Mouse (Mus musculus): ENCODE data around the gene Higd1a.
A peak's percentile ranks its signal among the peaks of the same experiment; 100 is the strongest.

Gene Higd1a

DNA sequence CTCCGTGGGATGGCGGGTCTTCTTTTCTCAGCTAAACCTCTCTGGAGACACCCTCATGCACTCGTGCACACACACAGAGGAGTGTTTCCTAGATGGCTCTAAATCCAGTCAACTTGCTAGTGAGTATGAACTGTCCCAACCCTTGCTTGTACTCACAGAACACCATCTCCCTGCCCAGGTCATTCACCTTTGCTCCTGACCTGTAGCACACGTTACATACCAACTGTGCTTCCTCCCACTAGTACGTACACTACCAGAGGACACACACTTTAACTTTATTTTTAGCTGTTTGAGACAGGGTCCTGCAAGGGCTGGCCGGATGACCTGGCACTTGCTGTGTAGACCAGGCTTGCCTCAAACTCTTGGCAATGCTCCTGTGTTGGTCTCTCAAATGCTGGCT is 20.2 kb downstream of the Higd1a start:
- no peak for DNase-seq (ENCODE audit: low read depth, low spot score)

DNA sequence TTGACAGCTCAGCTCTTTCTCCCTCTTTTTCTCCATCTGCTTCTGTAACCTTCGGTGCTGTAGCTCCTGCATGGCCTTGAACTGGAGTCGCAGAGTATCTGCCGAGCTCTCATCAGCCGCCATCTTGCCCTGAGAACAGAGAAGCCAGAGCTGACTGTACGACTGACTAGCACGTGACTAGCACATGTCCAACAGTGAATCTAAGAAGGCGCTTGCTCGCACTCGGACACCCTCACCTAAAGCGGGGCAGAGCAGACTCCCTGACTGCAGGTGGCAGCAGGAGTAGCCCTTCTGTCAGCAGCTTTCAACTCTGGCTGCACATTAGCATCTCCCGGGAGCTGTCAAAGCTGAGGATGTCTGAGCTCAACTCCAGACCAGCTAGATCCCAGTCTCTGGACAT is 24.3 kb downstream of the Higd1a start:
- DNase-seq (ENCODE audit: low read depth, low spot score): no peak

DNA sequence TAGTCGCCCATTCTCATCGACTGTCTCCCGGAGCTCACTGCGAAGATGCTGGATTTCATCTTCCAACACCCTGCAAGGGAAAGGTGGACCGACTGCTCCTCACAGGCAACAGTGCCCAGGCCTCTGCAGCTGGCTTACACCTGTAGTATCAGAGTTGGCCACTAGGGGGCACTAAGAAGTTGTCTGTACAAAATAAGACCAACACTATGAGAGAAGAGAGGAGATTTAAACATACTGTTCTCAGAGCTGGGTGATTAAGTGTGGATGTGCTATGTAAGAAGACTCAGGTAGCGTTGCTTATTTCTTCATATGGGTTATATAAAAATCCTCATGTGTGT is 27.2 kb downstream of the Higd1a start:
- peak; percentile 85 for DNase-seq (ENCODE audit: low read depth, low spot score)

DNA sequence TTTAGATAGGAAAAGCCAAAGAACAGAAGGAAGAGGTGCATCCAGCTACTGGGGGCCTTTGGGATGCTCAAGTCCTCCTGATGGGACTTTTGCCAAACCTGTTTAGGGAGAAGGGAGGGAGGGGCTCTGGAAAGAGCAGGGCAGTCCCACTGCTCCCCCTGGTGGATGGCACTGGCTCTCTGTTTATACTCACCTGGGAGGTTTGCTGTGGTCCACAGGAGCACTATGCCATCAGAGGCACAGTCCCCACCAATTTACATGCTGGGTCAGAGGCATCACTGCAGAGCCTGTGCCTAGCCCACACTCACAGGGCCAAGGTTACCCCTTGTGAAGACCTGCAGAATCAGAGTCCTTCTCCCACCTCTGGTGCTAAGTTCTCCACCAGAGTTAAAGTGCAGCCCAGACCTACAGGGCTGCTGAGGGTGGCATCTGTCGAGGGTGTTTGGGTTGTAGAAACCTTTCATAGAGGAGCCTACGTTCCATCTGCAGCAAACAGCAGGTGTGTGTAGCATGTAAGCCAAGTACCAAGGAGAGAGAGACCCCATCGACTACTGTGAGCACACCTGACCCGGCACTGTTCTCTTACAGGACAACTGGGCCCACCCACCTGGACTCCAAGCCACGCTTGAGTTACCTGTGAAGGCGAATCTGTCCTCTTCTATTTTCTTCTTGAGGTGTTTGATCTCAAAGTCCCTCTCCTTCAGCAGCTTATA is 27.8 kb downstream of the Higd1a start:
- peak; percentile 70 for DNase-seq (ENCODE audit: low read depth, low spot score)

DNA sequence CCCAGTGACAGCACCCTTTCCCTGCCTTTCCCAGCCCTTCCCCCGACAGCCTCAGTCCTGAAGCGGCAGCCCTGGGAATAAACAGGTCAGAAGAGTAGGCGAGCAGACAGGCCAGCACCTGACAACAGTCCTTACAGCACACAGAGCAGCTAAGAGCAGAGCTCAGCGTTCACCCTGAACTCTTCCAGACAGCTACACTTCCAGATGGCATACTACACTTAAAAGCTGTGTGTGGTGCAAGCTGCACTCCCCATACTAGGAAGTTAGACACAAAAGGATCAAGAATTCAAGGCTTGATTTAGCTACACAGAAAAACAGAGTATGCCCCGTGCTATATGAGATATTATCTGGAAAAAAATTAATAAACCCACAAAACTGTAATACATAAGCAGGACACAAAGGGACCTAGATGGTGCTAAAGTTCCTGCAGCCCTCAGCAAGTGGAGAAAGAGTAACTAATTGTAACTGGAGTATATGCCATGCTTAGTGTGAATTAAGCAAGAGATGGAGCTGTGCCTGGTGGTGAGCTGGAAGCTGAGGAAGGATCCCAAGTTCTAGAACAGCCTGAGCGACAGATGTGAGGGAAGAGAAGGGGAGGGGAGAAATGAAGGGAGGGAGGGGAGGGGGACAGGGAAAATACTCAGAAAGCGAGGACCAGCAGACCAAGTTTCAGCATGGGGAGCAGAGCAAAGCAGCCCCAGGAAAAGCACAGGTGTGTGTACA is 28.7 kb downstream of the Higd1a start:
- DNase-seq (ENCODE audit: low read depth, low spot score): no peak

DNA sequence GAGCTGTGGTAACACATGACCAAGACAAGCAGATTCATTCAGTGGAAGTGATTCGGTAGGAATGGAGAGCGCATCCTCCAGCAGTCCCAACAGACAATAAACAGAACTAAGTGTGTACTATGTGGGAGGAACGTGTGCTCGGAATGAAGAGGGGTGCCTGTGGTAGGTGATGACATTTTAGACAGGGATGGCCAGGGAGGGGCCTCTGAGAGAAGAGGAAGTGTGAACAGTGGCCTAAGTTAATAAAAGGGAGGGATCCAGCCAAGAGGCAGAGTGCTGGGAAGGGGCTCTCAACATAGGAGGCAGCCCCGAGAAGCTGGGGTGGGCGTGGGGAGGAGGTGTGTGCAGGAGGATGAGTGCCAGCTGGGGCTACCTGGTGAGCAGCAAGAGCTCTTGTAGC is 29.8 kb downstream of the Higd1a start:
- no peak for DNase-seq (ENCODE audit: low read depth, low spot score)

DNA sequence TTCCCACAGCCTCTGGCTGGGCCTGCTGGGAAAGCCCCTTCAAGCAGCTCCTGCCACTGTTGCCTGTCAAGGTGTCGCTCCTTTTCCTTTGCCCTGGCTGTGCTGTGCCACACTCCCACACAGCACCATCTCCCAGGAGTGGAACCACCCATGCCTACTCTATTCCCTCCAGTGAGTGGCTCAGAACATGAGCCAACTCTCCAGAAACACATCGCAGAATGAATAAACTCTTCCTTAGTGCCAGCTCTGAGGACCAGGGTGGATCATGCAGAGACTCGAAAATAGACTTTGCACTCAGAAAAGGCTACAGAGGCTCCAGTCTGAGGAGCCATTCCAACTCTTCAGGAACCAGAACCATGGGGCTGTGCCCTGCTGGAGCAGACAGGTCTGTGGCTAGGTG is 31.8 kb downstream of the Higd1a start:
- DNase-seq (ENCODE audit: low read depth, low spot score): no peak

DNA sequence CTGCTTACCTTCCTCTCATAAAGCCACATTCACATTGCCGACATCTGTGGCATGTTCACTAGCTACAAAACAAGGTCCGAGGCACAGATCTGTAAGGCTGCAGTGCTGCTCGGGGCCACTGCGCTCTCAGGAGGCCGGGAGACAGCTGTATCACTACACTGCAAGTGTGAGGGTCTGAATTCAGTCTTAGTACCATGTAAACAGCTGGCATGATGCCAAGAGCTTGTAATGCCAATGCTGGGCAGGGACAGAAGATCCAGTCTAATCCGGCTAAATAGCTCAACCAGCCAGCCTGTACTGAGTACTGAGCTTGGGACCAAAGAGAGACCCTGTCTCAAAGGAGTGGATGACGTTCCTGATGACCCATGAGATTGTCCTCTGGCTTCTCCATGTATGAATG is 34.2 kb downstream of the Higd1a start:
- DNase-seq (ENCODE audit: low read depth, low spot score): no peak

DNA sequence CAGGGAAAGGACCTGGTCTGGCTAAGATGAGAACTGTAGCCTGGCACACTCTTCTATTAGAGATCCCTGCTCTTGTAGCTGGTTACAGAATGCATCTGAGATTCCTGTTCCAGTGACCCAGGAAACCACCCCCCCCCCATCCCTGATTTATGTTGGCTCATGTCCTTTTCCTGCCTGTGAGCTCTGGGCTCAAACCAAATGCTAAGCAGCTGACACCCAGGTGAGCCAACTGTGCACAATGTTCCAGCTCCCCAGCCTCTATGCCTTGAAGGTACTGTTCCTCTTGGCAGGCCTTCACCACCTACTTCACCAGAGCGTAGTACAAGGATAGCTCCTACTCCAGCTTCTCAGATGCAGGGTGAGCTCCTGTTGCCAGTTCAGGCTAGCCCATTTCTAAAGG is 35.1 kb downstream of the Higd1a start:
- DNase-seq (ENCODE audit: low read depth, low spot score): no peak

DNA sequence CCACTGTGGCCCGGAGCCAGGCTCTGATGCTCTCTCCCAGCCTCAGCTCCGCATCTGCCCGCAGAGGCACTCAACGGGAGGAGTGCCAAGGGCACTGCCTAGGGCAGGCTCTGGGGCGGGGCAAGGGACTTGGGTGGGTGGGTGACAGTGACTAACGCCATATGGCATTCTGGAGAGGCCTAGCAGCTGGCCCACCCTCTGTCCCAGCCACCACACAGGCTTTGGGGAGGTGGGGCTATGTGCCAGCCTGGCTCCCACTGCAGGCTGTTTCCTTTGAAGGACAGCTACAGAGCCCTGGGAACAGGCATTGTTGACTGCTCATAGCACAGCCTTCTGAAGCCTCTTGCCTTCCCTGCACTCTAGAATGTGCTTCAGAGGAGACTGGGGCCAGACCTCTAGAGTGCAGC is 35.6 kb downstream of the Higd1a start:
- no peak for DNase-seq (ENCODE audit: low read depth, low spot score)

DNA sequence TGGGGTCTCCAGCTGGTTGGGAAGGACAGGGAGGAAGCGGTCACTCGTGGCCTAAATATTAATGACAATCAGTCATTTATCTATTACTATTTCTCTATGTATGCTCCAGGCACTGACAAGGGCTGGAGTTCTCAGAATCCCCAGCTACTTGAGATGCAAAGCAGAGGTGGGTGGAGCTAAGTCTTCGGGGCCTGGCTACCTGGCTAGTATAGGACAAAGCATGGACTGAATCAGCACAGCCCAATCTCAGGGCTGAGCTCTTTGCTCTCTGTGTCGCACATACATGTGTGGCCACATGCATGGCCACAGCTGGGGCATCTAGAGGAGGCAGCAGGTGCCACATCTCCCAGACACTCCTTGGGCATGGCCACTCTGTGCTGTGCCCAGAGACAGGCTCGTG is 37.4 kb downstream of the Higd1a start:
- DNase-seq (ENCODE audit: low read depth, low spot score): no peak

DNA sequence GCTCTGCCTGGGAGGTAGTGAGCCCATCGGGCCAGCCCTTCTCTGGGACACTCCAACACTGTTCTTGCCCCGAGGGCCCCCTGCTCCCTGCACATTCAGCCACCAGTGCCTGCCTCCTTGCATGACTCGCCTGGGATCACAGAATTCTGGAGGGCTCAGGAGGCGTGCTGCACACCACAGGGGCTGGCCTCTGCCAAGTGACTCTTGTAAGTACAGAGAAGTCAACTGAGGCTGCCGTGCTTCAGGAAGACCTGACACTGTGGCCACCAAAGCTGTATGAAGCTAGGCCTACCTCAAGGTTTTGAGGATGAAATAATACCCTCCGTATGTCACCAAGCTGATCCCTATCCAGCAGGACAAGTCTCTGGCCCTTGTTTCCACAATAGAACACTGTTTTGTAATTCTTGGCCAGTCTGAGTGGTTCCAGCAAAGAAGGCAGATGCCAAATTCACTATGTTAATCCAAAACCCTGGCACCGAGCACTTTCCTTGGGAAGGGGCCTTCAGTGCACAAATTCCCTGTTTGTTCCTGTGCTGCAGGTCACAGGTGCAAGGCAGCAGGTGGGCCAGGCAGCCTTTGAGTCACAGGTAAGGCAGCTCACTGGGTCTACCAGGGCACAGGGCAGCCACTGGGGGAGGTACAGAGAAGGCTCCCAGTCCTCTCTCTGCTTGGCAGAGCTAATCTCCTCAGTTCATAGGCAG is 38.2 kb downstream of the Higd1a start:
- DNase-seq (ENCODE audit: low read depth, low spot score): no peak

DNA sequence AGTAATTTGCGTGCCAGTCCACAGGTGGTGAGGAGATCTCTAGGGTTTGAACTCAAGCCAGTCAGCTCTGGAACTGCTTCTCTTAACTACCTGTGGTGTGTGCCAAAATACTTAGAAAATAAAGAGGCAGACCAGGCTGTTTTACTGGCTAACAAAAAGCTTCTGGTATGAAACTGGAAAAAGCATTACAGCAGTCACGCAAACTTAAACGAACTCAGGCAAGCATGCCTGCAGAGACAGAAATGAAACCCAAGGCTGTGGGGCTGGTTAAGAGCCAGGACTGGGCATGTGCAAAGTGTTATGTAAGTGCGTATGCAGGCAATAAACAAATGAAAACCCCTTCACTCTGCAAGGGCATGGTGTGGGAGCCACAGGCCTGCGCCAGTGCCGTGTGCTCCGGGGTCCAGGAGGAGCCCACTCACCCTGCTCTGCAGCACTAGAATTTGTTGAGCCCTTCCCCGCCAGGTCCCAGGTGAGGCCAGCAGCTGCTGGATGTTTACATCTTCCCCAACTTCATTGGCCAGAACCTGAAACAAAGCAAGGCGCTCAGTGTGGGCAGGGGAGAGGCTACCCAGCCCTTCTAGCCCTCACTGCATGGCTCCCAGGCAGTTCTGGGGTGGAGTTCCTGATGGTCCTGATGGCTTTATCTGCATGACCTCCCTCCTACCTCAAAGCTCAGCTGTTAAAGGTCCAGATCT is 38.9 kb downstream of the Higd1a start:
- no peak for DNase-seq (ENCODE audit: low read depth, low spot score)

DNA sequence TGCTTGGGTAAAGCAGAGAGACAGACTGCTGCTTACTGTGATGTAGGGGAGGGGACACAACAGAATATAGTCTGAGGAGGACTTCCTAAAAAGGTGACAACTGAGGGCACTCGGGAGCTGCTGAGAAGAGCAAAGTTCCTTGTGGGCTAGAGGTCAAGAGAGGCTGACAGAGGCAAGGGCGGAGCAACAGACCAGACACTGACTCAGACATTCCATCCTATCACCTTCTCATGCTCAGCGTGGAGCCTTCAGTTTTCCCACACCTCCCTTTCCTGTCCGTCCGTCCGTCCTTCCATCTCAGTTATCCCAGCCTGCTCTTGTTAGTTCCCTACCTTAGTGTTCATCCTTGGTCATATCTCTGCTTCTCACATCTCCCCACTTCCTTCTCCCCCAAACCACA is 43.0 kb downstream of the Higd1a start:
- no peak for DNase-seq (ENCODE audit: low read depth, low spot score)

DNA sequence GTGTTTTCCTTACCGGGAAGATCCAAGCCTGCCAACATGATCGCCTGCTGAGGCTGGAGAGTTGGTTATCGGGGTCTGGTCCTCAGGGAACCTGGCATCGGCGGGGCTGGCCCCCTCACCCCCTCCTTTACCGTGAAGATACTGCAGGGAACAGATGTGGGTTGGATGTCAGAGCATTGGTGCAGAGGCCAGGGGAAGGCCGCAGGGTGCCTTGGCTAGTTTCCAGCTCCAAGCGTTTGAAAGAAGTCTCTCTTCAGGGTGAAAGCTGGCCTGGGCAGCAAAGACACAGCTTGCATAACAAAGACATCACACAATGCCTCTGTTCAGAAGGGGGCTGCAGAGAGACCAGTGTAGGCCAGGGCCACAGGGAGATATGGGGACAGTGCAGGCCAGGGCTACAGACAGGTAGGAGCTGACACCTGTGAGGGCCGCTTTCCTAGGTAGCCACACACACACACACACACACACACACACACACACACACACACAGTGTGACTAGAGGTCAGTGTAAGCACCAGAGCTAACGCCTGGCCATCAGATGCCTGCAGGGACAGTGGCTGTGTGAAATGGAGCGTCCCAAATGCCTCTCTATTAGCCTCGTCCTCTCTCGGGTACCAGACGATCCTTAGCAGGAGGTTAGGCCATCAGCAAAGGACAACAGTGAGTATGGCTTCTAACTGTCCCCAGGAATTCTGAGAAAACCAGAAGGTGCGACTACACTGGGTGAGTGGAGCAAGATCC is 47.9 kb downstream of the Higd1a start:
- DNase-seq (ENCODE audit: low read depth, low spot score): no peak

DNA sequence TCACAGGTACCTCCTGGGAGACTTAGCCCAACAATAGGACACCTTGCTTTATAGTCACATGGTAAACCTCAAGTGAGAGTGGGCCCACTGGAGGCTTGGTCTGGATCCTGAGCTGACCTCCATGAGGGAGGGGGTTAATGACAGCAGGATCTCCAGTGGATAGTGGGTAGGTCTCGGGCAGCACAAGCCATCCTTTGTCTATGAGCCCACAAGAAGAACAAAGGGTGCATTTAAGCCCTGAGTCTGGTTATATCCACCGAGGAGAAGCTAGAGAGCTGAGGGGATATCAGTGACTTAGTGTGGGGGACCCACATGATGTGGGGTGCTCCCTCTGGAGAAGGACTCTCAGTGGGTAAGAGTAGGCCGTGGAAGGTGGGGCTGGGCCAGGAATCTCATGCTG is 49.7 kb downstream of the Higd1a start:
- no peak for DNase-seq (ENCODE audit: low read depth, low spot score)

DNA sequence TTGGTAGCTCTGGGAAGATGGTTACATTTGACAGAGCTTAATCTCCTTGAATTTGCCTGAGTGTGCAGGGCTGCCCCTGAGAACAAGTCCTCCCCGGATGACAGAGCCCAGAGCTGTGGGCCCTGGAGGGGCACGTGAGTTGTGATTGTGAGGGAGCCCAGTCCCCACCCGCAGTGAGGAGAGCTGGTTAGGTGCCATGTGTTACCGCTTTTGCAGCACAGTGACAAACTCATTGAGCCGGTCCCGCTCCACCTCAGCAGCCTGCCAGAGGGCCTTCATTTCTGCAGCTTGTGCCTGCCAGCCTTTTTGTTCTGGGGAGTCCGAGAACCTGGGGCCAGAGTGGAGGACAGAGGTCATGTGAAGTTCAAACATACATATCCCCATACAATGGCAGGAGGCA is 50.2 kb downstream of the Higd1a start:
- DNase-seq (ENCODE audit: low read depth, low spot score): no peak

DNA sequence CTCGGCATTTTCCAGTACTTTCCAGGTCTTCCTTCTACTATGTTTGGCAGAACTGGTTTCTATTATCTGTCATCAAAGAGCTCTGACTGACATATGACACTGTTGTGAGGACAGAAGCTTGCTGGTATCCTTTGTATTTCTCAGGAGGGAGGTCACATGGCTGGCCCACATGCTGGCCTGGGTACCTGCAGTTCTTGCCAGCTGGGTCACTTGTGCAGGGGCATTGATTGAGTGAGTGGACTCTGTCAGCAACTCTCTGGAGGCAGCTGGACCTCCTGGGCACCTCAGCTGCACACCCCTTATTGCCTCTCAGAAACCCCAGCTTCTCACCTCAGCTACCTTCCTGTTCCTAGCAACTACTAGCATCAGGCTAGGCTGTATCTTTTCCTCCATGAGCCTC is 50.6 kb downstream of the Higd1a start:
- no peak for DNase-seq (ENCODE audit: low read depth, low spot score)

DNA sequence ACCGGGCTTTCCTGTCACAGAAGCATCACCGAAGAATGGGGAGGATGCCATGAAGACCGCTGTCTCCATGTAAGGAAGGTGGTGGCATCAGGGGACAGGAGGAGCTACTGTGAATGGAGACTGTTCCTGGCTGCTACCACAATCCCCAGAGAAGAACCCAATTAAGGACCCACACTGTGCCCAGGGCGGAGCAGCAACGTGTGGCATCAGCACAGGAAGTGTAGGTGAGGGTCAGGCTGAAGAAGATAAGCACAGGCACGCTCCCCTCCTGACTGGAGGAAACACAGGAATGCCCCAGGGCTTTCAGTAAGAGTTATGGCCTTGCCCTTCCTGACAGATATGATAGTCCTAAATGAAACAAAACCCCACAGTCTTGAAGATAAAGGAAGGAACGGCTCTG is 55.4 kb downstream of the Higd1a start:
- DNase-seq (ENCODE audit: low read depth, low spot score): no peak

DNA sequence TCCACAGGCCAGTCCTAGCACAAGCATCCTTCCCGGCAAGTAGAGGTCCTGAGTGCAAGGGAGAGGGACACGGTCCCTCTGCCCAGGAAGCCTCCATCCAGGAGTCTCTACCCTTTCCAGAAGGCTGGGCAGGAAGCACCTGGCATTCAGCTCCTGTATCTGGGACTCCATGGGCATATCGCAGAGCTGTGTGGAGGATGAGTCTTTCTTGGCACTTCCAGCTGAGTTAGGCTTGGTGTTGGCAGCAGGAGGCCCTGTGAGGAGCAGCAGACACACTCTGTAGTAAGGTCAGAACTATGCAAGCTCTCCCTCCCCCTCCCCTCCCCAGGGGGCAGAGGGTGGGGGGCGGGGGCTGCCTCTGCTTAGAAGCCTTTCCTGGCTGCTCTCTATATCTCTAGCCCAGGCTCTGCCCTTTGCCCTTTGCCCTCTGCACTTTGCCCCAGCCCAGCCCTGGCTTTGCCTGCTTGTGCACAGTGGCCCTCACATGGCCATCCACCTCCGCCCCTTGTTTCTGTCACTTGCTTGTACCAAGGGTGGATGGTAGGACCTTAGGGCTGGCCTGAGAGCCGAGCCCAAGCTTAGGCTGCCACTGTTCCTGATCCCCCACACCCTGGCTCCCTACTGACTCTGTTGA is 59.2 kb downstream of the Higd1a start:
- DNase-seq (ENCODE audit: low read depth, low spot score): no peak

All from CD4-positive, CD25-positive, alpha-beta regulatory T cell, adult 2 months (primary cell).